Mouse (Mus musculus) olfactory bulb, adult 2 months (tissue): ENCODE results near the gene Lyzl4. TPM values are rescaled to one million over a fixed set of nuclear protein-coding genes. Genes with fewer than 3 reads are reported as not detected.
A peak's percentile ranks its signal among the peaks of the same experiment; 100 is the strongest.

ENCODE experiments used
- H3K27ac ChIP-seq: fragments of 200-500 bp; 2 replicates; pipeline ENCODE4 v1.5.1; 2012; ENCODE audit warnings: low read depth, low read length; ENCODE audit not compliant: insufficient read depth
- H3K4me1 ChIP-seq: fragments of 200-500 bp; 2 replicates; pipeline ENCODE4 v1.6.1; 2012; ENCODE audit warnings: low read length; ENCODE audit not compliant: control insufficient read depth, insufficient read depth
- H3K4me3 ChIP-seq: fragments of 200-500 bp; 2 replicates; pipeline ENCODE4 v1.5.1; 2012; ENCODE audit warnings: mild to moderate bottlenecking, low read depth, low read length, moderate library complexity; ENCODE audit not compliant: insufficient read depth
- CTCF ChIP-seq: fragments of 200-500 bp; IDR thresholded peaks from 2 replicates; pipeline ENCODE4 v1.5.1; 2012; ENCODE audit warnings: low read depth, mild to moderate bottlenecking, low read length, moderate library complexity; ENCODE audit not compliant: insufficient read depth
- POLR2A ChIP-seq: fragments of 200-500 bp; IDR thresholded peaks from 2 replicates; pipeline ENCODE4 v1.6.1; 2012; ENCODE audit warnings: mild to moderate bottlenecking, low read depth, low read length, moderate library complexity; ENCODE audit not compliant: insufficient read depth
- WGBS: fragments of 180-500 bp; shearing (Covaris S2); methylation state at CpG from one replicate; pipeline ENCODE4 v1.1.7; 2018; 5-methylcytosine and 5-hydroxymethylcytosine counted together
- polyA plus RNA-seq: library from polyadenylated mRNA; stranded (reverse); fragments of >200 nt; gene quantifications from 2 replicates; pipeline ENCODE4 v1.2.4, GENCODE M21; 2012; ENCODE audit warnings: low replicate concordance; ENCODE audit not compliant: missing spikeins, insufficient read depth, insufficient read length

Lyzl4 gene
- polyA plus RNA-seq, 1 experiment: not detected

- TF ChIP-seq CTCF (no peak), POLR2A (no peak)
- no peak overlapping the region for H3K27ac ChIP-seq
- 21% methylated on average over 27 of the region's 27 CpGs for WGBS
- peaks cover 24% of the 10 kb centered on the region for H3K4me1 ChIP-seq
- H3K4me3 ChIP-seq: peak overlapping the region; percentile 60
Measured at GRCm38 (mm10) chr9:121641235-121641915, 521 bp downstream of the Lyzl4 start.

- WGBS: 59% methylated on average over 16 of the region's 16 CpGs
- TF ChIP-seq POLR2A (no peak), CTCF (no peak)
- Histone ChIP-seq H3K27ac (peak overlapping the region; percentile 31; the same call in 1 of the 2 replicates), H3K4me1 (peaks cover 24% of the 10 kb centered on the region), H3K4me3 (no peak overlapping the region)
Measured at GRCm38 (mm10) chr9:121639790-121640189, 2.1 kb downstream of the Lyzl4 start.

GRCm38 (mm10) chr9:121635835-121636576 is 5.9 kb downstream of the Lyzl4 start:
- no peak overlapping the region for H3K27ac ChIP-seq
- 72% methylated on average over 7 of the region's 7 CpGs for WGBS
- no peak overlapping the region for H3K4me3 ChIP-seq
- TF ChIP-seq POLR2A (no peak), CTCF (no peak)
- H3K4me1 ChIP-seq: peaks cover 10% of the 10 kb centered on the region

- no peak for TF ChIP-seq CTCF
- no peak for TF ChIP-seq POLR2A
- Histone ChIP-seq H3K27ac (no peak overlapping the region), H3K4me3 (no peak overlapping the region), H3K4me1 (0 out of 2 replicates have a peak, but pooled peaks cover 2% of the 10 kb centered on the region)
- 86% methylated on average over 6 of the region's 6 CpGs for WGBS
Measured at GRCm38 (mm10) chr9:121633306-121633705, 8.6 kb downstream of the Lyzl4 start.

GRCm38 (mm10) chr9:121632891-121633290 is 9.0 kb downstream of the Lyzl4 start:
- no peak overlapping the region for H3K27ac ChIP-seq
- H3K4me1 ChIP-seq: 0 out of 2 replicates have a peak, but pooled peaks cover 2% of the 10 kb centered on the region
- WGBS: 89% methylated on average over 10 of the region's 10 CpGs
- no peak overlapping the region for H3K4me3 ChIP-seq
- no peak for TF ChIP-seq POLR2A
- TF ChIP-seq CTCF: no peak

GRCm38 (mm10) chr9:121631946-121632345 is 9.9 kb downstream of the Lyzl4 start:
- Histone ChIP-seq H3K27ac (no peak overlapping the region), H3K4me1 (0 out of 2 replicates have a peak, but pooled peaks cover 2% of the 10 kb centered on the region), H3K4me3 (no peak overlapping the region)
- no peak for TF ChIP-seq POLR2A
- no peak for TF ChIP-seq CTCF
- 75% methylated on average over 4 of the region's 4 CpGs for WGBS

GRCm38 (mm10) chr9:121630627-121631026 is 11.3 kb downstream of the Lyzl4 start:
- H3K4me1 ChIP-seq: 0 out of 2 replicates have a peak, but pooled peaks cover 2% of the 10 kb centered on the region
- 87% methylated on average over 1 of the region's 1 CpGs for WGBS
- no peak overlapping the region for H3K27ac ChIP-seq
- no peak for TF ChIP-seq CTCF
- TF ChIP-seq POLR2A: no peak
- H3K4me3 ChIP-seq: no peak overlapping the region

- Histone ChIP-seq H3K4me1 (no peaks in the 10 kb centered on the region), H3K27ac (no peak overlapping the region), H3K4me3 (no peak overlapping the region)
- no peak for TF ChIP-seq CTCF
- 87% methylated on average over 2 of the region's 2 CpGs for WGBS
Measured at GRCm38 (mm10) chr9:121624920-121625319, 17.0 kb downstream of the Lyzl4 start.

- no peak overlapping the region for H3K27ac ChIP-seq
- no peak for TF ChIP-seq POLR2A
- no peaks in the 10 kb centered on the region for H3K4me1 ChIP-seq
- 88% methylated on average over 4 of the region's 4 CpGs for WGBS
- no peak overlapping the region for H3K4me3 ChIP-seq
Measured at GRCm38 (mm10) chr9:121623235-121623634, 18.7 kb downstream of the Lyzl4 start.
